Mouse (Mus musculus) hindbrain, embryonic 13.5 days (tissue): ENCODE results near the gene Slco1a4. TPM values are rescaled to one million over a fixed set of nuclear protein-coding genes. Genes with fewer than 3 reads are reported as not detected.

Experiments
- ATAC-seq: fragments of 200-750 bp; cut with Nextera tagmentation; 2 replicates; pipeline ENCODE4 v1.8.0; 2017; ENCODE audit warnings: moderate TSS enrichment; ENCODE audit not compliant: low FRiP score
- H3K27ac ChIP-seq: fragments of 300-500 bp; sonication (generic); 2 replicates; pipeline ENCODE4 v1.5.1; 2015; ENCODE audit warnings: inconsistent platforms, mild to moderate bottlenecking, moderate library complexity
- H3K27me3 ChIP-seq: fragments of 300-500 bp; sonication (generic); 2 replicates; pipeline ENCODE4 v1.6.1; 2015; ENCODE audit warnings: mild to moderate bottlenecking, inconsistent platforms
- H3K36me3 ChIP-seq: fragments of 300-500 bp; sonication (generic); 2 replicates; pipeline ENCODE4 v1.6.1; 2015; ENCODE audit warnings: mild to moderate bottlenecking, inconsistent platforms
- H3K4me1 ChIP-seq: fragments of 300-500 bp; sonication (generic); replicated peaks from 2 replicates; pipeline ENCODE4 v1.6.1; 2015; ENCODE audit warnings: inconsistent platforms
- H3K4me2 ChIP-seq: fragments of 300-500 bp; sonication (generic); 2 replicates; pipeline ENCODE4 v1.6.1; 2015; ENCODE audit warnings: inconsistent platforms, mild to moderate bottlenecking, moderate library complexity
- H3K4me3 ChIP-seq: fragments of 300-500 bp; sonication (generic); 2 replicates; pipeline ENCODE4 v1.5.1; 2015; ENCODE audit warnings: mild to moderate bottlenecking, inconsistent platforms
- H3K9ac ChIP-seq: fragments of 300-500 bp; sonication (generic); 2 replicates; pipeline ENCODE4 v1.6.1; 2015; ENCODE audit warnings: mild to moderate bottlenecking, inconsistent platforms
- H3K9me3 ChIP-seq: fragments of 300-500 bp; sonication (generic); 2 replicates; pipeline ENCODE4 v1.6.1; 2016; ENCODE audit warnings: inconsistent platforms
- WGBS: fragments of 180-500 bp; shearing (Covaris S2); methylation state at CpG from one replicate; pipeline ENCODE4 v1.1.7; 2015; 5-methylcytosine and 5-hydroxymethylcytosine counted together
- polyA plus RNA-seq: library from polyadenylated mRNA; unstranded; fragments of >200 nt; fragmentation: Nextera tagmentation; extraction: Ambion mirVana; gene quantifications from 2 replicates; pipeline ENCODE4 v1.2.1, GENCODE M21; 2015

Slco1a4 gene
- polyA plus RNA-seq, 1 experiment from 2014 or later, result 2.2 TPM

- Histone ChIP-seq H3K9me3 (no peaks in the 10 kb centered on the region), H3K36me3 (no peaks in the 10 kb centered on the region), H3K4me1 (no peaks in the 10 kb centered on the region), H3K4me2 (no peak overlapping the region), H3K4me3 (no peak overlapping the region), H3K27ac (no peak overlapping the region), H3K9ac (no peak overlapping the region), H3K27me3 (no peaks in the 10 kb centered on the region)
- 76% methylated on average over 2 of the region's 2 CpGs for WGBS
- ATAC-seq, result no peak
Observed at GRCm38 (mm10) chr6:141774476-141774875, 81.5 kb downstream of the Slco1a4 start.

GRCm38 (mm10) chr6:141773710-141774109 lies 82.3 kb downstream of the Slco1a4 start, which contains the start of gene Gm5724:
Gm5724 (minus strand) TSS chr6:141773810.
- no peaks in the 10 kb centered on the region for H3K4me1 ChIP-seq
- no peak within 1 kb of the TSS for H3K9ac ChIP-seq
- no peak for ATAC-seq
- no peaks in the 10 kb centered on the region for H3K9me3 ChIP-seq
- 82% methylated on average over 3 of the region's 3 CpGs for WGBS
- H3K4me2 ChIP-seq, result no peak within 1 kb of the TSS
- no peak within 1 kb of the TSS for H3K27ac ChIP-seq
- H3K27me3 ChIP-seq, result no peaks in the 10 kb centered on the region
- H3K4me3 ChIP-seq, result no peak within 1 kb of the TSS
- H3K36me3 ChIP-seq, result no peaks in the 10 kb centered on the region

Other genes starting within 250 kb of the Slco1a4 start
- gene Slco1b2, start 226.7 kb downstream of the Slco1a4 start, polyA plus RNA-seq, result not detected in 2 replicates
- gene Gm5724, start 82.4 kb downstream of the Slco1a4 start, polyA plus RNA-seq, result not detected in 2 replicates
- gene Slco1a1, start 90.8 kb upstream of the Slco1a4 start, polyA plus RNA-seq, result not detected in 2 replicates
- 0.10 TPM in 1 of 2 replicates, not detected in the other for gene Gm6614, start 155.2 kb upstream of the Slco1a4 start, polyA plus RNA-seq